Mouse (Mus musculus): ENCODE measurements around the gene C330021F23Rik.
"Not testable (repeated sequence)": the region's sequence is repeated elsewhere in the genome, so short reads cannot be mapped to it uniquely, and the experiment has no call there.

The C330021F23Rik gene

GRCm38 (mm10) chr8:3567641-3568371 lies at the start of gene C330021F23Rik:
TSS of gene C330021F23Rik (plus strand) at chr8:3567990.
- no peak for DNase-seq (ENCODE audit: low spot score)

DNA sequence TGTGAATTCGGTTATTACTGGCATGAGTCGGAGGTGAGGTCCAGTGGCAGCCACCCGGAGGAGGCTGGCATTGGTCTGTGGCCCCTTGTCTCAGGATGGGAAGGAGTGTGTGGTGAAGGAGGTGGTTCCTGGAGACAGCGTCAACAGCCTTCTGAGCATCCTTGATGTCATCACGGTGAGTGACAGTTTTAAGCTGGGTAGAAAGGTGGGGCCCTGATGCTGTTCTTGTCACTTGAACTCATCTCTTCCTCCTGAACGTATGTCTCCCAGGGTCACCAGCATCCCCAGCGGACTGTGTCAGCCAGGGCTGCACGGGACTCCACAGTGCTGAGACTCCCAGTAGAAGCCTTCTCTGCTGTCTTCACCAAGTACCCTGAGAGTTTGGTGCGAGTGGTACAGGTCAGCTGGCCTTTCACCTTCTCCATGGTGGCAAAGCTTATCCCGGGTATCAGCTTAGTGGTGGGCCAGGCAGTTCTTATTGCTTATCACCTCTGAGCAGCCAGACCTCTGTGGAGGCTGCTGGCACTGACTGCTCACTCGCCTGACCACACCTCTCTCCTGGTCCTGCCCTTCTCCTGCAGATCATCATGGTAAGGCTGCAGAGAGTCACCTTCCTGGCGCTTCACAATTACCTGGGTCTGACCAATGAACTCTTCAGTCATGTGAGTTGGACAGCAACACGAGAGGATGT lies 45.6 kb upstream of the C330021F23Rik start:
- DNase-seq (ENCODE audit: low spot score) = no peak

DNA sequence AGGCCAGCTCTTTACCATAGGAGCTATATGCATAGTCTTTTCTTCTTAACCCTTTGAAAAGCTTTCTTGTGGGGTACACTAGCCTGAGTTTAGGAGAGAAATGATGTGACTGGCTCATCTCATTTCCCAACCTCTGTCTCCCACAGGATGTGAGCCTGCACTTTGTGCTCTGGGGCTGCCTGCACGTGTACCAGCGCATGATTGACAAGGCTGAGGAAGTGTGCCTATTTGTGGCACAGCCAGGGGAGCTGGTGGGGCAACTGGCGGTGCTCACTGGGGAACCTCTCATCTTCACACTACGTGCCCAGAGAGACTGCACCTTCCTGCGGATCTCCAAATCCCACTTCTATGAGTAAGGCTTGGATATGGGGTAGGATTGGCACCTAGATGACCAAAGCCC lies 37.0 kb upstream of the C330021F23Rik start:
- DNase-seq (ENCODE audit: low spot score) = no peak

DNA sequence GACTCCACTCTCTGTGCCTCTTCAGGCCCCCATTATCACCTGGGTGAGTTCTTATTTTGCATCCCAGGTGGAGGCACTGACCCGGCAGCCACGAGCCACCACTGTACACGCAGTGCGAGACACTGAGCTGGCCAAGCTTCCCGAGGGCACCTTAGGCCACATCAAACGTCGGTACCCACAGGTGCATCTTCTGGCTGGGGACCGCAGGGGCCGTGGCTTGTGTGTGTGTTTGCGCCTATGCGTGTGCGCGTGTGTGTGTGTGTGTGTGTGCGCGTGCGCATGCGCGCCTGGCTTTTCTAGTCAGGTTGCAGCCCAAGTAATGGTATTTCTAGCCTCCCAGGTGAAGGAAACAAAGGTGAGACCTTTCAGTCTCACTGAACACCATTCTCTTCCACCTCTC lies 35.9 kb upstream of the C330021F23Rik start:
- DNase-seq (ENCODE audit: low spot score) = no peak

- DNase-seq (ENCODE audit: low spot score) = no peak
These were observed 31.5 kb upstream of the C330021F23Rik start for GRCm38 (mm10) chr8:3536053-3536841.

- DNase-seq (ENCODE audit: low spot score) = no peak
These were observed 30.9 kb upstream of the C330021F23Rik start for GRCm38 (mm10) chr8:3536940-3537339.

DNA sequence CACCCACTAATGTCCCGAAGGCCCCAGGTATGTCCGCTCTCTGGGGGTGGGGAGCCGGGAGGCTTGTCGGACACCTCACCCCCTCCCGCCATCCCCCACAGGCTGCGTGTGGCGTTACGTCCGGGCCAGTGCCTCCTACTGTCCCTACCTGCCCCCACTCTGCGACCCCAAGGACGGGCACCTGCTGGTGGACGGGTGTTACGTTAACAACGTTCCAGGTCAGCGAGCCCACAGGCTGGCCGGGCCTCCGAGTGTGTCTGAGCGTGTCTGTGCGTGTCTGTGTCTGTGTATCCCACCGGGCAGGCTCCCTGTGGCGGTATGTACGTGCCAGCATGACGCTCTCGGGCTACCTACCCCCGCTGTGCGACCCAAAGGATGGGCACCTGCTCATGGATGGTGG lies 30.1 kb upstream of the C330021F23Rik start:
- DNase-seq (ENCODE audit: low spot score) = no peak

- DNase-seq (ENCODE audit: low spot score) = no peak
These were observed 28.6 kb upstream of the C330021F23Rik start for GRCm38 (mm10) chr8:3539146-3539545.

DNA sequence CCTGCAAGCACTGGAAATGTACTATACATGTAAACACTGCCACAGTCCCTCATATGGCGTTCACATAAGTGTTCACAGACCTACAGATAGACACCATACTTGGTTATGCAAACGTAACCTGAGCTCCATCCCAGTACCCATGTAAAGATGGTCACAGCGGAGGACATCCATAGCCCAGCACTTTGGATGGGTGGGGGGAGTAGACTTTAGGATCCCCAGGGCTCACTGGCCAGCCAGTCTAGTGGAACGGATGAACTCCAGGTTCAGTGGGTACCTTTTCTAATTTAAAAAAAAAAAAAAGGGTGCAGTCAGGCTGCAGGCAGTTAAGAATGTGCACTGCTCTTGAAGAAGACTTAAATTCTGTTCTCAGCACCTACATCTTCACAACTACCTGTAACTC lies 27.7 kb upstream of the C330021F23Rik start:
- DNase-seq (ENCODE audit: low spot score) = no peak

GRCm38 (mm10) chr8:3546511-3546910 lies 21.3 kb upstream of the C330021F23Rik start:
- no peak for DNase-seq (ENCODE audit: low spot score)

DNA sequence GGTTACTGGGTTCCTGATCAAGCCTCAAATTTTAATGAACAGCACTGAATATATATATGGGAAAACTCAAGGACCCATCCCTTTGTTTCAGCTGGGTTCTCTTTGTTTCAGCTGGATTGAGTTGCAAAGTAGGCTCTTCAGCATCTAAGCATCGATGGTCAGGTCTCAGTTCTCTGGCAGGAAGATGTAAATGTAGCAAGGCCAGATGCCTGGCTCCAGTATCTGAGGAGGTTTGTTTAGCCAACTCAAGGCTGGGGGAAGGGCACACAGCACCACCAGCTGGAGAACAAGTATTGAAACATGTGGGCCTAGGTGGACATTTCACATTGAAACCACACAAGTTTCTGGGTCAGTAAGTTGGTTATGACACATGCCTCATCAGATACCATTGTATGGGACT lies 15.6 kb upstream of the C330021F23Rik start:
- no peak for DNase-seq (ENCODE audit: low spot score)

DNA sequence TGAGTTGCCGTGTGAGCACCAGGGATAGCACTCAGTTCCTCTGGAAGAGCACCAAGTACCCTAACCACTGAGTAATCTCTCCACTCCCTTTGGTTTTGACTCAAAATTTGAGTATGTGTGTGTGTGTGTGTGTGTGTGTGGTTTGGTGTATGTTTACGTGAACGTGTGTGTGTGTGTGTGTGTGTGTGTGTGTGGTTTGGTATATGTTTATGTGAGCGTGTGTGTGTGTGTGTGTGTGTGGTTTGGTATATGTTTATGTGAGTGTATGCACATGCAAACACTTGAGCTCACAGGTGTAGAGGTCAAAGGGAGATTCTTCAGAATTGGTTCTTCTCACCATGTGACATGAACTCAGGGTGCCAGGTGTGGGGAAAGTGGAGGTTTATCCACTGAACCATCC lies 11.7 kb upstream of the C330021F23Rik start:
- peak; percentile 30 for DNase-seq (ENCODE audit: low spot score)

DNA sequence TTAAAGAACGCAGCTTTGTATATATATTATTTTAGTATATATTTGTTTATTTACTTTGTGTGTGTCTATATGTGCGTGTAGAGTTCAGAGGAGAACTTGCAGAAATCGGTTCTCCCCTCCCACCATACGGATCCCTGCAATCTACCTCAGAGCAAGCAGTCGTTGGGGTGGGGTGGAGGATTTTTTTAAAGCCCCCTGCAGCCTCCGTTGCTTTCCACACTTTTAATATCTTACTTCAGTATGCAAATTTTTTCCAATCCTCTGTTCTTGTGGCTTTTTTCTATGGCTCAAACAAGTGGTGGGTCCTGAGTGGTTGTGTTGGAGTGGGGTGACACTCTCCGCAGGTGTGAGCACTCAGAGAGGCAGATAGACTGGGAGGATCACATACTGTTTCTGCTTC lies 588 bp downstream of the C330021F23Rik start:
- DNase-seq (ENCODE audit: low spot score) = no peak

DNA sequence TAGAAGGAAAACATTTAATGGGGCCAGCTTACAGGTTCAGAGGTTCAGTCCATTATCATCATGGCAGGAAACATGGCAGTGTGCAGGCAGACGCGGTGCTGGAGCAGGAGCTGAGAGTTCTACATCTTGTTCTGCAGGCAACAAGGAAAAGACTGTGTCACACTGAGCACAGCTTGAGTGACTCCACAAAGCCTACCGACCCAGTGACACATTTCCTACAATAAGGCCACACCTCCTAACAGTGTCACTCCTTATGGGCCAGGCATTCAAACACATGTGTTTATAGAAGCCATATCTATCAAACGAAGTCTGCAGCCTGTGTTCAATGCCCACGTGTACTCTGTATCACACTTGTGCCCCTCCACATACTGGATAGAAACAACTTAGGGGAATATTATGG lies 2.0 kb downstream of the C330021F23Rik start:
- DNase-seq (ENCODE audit: low spot score) = no peak

GRCm38 (mm10) chr8:3574546-3574945 lies 6.8 kb downstream of the C330021F23Rik start:
- DNase-seq (ENCODE audit: low spot score) = no peak

DNA sequence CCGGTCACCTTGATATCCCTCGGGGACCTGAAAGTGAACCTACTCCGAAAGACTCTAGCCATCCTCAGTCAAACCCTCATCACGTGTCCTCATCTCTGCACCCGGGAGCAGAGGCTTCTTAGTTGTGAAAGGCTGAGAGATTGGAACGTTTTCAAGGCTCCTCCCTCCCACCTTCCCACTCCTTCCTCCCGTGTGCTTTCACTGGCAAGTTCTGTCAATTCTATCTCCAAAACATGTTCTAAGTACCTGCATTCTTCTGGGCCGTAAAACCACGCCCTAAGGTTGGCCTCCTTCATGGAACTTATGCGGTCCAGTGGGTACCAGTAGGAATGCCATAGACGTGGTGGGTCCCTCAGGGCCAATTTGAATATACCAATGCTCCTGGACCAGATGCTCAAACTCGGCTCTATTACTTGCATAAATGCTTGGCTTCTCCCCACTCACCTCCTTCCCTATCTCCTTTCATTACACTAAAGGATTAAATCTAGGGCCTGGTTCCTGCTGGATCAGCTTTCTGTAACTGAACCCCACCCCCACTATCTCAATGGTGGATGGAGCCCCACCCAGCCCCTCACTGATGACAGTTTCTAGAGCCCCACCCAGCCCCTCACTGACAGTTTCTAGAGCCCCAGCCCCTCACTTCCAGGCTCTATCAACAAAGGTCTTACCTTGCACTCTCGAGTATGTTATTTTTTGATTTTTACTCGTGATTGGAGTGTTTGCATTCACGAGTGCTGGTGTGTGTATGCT lies 8.6 kb downstream of the C330021F23Rik start:
- DNase-seq (ENCODE audit: low spot score) = no peak

GRCm38 (mm10) chr8:3579390-3580364 lies 11.9 kb downstream of the C330021F23Rik start:
- no peak for DNase-seq (ENCODE audit: low spot score)

- DNase-seq (ENCODE audit: low spot score) = not testable (repeated sequence)
These were observed 14.2 kb downstream of the C330021F23Rik start for GRCm38 (mm10) chr8:3581961-3582360.

- no peak for DNase-seq (ENCODE audit: low spot score)
These were observed 18.7 kb downstream of the C330021F23Rik start for GRCm38 (mm10) chr8:3586452-3586851.

GRCm38 (mm10) chr8:3586993-3587390 lies 19.2 kb downstream of the C330021F23Rik start, which contains the start of gene Camsap3:
TSS of gene Camsap3 (plus strand) at chr8:3587293.
- DNase-seq (ENCODE audit: low spot score) = no peak
